In the genomic region with DNA sequence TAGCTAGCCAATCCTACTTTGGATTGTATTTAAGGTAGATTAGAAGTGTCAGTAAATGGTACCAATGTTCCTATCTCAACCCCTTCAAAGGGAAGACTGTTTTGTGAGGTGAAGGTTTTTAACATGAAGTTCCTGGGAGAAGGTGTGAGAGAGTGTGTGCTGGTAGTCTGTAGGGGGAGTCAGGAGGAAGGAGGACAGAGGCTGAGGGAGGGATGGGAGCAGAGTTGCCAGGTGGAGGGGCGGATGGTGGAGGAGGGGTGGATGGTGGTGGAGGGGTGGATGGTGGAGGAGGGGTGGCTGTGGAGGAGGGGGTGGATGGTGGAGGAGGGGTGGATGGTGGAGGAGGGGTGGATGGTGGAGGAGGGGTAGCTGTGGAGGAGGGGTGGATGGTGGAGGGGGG, we compare ENCODE assay signal across 26 mouse cellular contexts.
"Had no signal": no experiment of that assay in that cellular context is flagged by ENCODE, and none has a peak within 500 bp of the region (broad histone marks: within the 10 kb centered on the region; RNA-seq: fewer than 3 reads in every experiment).

No protein-coding gene starts in this region.

- H3K4me1 ChIP-seq: embryonic facial prominence, embryonic 10.5 days; embryonic facial prominence, embryonic 12.5 days; embryonic facial prominence, embryonic 13.5 days; embryonic facial prominence, embryonic 15.5 days; forebrain, embryonic 10.5 days; forebrain, embryonic 12.5 days; forebrain, embryonic 13.5 days; forebrain, embryonic 15.5 days; heart, embryonic 10.5 days had no signal

- ATAC-seq: forebrain, embryonic 13.5 days; forebrain, embryonic 14.5 days; forebrain, embryonic 15.5 days; forebrain, embryonic 16.5 days; forebrain, postnatal 0 days had no signal

- H3K27ac ChIP-seq: embryonic facial prominence, embryonic 10.5 days; embryonic facial prominence, embryonic 12.5 days; embryonic facial prominence, embryonic 13.5 days; embryonic facial prominence, embryonic 15.5 days; forebrain, embryonic 10.5 days; forebrain, embryonic 12.5 days; forebrain, embryonic 13.5 days; forebrain, embryonic 15.5 days; gastrocnemius, adult 2 months; heart, adult 2 months; heart, embryonic 10.5 days had no signal

- H3K9ac ChIP-seq: embryonic facial prominence, embryonic 12.5 days; embryonic facial prominence, embryonic 13.5 days; embryonic facial prominence, embryonic 15.5 days; forebrain, embryonic 12.5 days; forebrain, embryonic 13.5 days; forebrain, embryonic 15.5 days; forebrain, postnatal 0 days had no signal

- DNase-seq: cerebellum, adult 9-11 months; cerebellum, postnatal 10 days; cerebellum, postnatal 14 days; cerebellum, postnatal 25 days; cerebellum, postnatal 36 days; embryo, embryonic 11 days; forebrain, postnatal 0 days; gastrocnemius, adult 2 months; gastrocnemius, postnatal 10 days; gastrocnemius, postnatal 14 days; gastrocnemius, postnatal 25 days; gastrocnemius, postnatal 36 days; heart, adult 11 months; heart, adult 2 months had no signal

- H3K36me3 ChIP-seq: embryonic facial prominence, embryonic 10.5 days; embryonic facial prominence, embryonic 12.5 days; embryonic facial prominence, embryonic 13.5 days; embryonic facial prominence, embryonic 15.5 days; forebrain, embryonic 10.5 days; forebrain, embryonic 12.5 days; forebrain, embryonic 15.5 days; heart, embryonic 10.5 days had no signal

- H3K27me3 ChIP-seq: embryonic facial prominence, embryonic 12.5 days; embryonic facial prominence, embryonic 13.5 days; embryonic facial prominence, embryonic 15.5 days; forebrain, embryonic 12.5 days; forebrain, embryonic 13.5 days; forebrain, embryonic 15.5 days had no signal

- H3K4me3 ChIP-seq: embryonic facial prominence, embryonic 10.5 days; embryonic facial prominence, embryonic 12.5 days; embryonic facial prominence, embryonic 13.5 days; embryonic facial prominence, embryonic 15.5 days; erythroblast, embryonic 14.5 days; forebrain, embryonic 10.5 days; forebrain, embryonic 12.5 days; forebrain, embryonic 13.5 days; forebrain, embryonic 15.5 days; gastrocnemius, adult 2 months; heart, adult 2 months; heart, embryonic 10.5 days had no signal

- H3K9me3 ChIP-seq: embryonic facial prominence, embryonic 10.5 days; embryonic facial prominence, embryonic 12.5 days; embryonic facial prominence, embryonic 13.5 days; embryonic facial prominence, embryonic 15.5 days; forebrain, embryonic 10.5 days; forebrain, embryonic 12.5 days; forebrain, embryonic 13.5 days; forebrain, embryonic 15.5 days; heart, embryonic 10.5 days had no signal

- H3K4me2 ChIP-seq: embryonic facial prominence, embryonic 12.5 days; embryonic facial prominence, embryonic 13.5 days; embryonic facial prominence, embryonic 15.5 days; forebrain, embryonic 12.5 days; forebrain, embryonic 13.5 days; forebrain, embryonic 15.5 days had no signal
